Mouse (Mus musculus) midbrain, embryonic 14.5 days (tissue): ENCODE measurements at regions not wholly inside any gene's neighbourhood (a gene's known extent, or its start where the extent isn't known, plus 50 kb on each side); places are given as distances from the start of the nearest gene placed in this dataset.
A peak's percentile ranks its signal among the peaks of the same experiment; 100 is the strongest.

ENCODE experiments used
- ATAC-seq: fragments of 200-750 bp; cut with Nextera tagmentation; 2 replicates; pipeline ENCODE4 v1.8.0; 2017; ENCODE audit warnings: moderate number of reproducible peaks, moderate library complexity; ENCODE audit not compliant: low FRiP score, low TSS enrichment
- DNase-seq: peaks from one replicate; pipeline ENCODE4 v3.0.0-alpha.2; 2015
- H3K27ac ChIP-seq: fragments of 300-500 bp; sonication (generic); replicated peaks from 2 replicates; pipeline ENCODE4 v1.5.1; 2014; ENCODE audit warnings: mild to moderate bottlenecking, low read depth, low read length, moderate library complexity
- H3K27me3 ChIP-seq: fragments of 300-500 bp; sonication (generic); 2 replicates; pipeline ENCODE4 v1.6.1; 2014; ENCODE audit warnings: low read length, control low read depth, mixed read lengths; ENCODE audit not compliant: control insufficient read depth, insufficient read depth
- H3K36me3 ChIP-seq: fragments of 300-500 bp; sonication (generic); 2 replicates; pipeline ENCODE4 v1.6.1; 2014; ENCODE audit warnings: low read length, control low read depth; ENCODE audit not compliant: control insufficient read depth, insufficient read depth
- H3K4me1 ChIP-seq: fragments of 300-500 bp; sonication (generic); 2 replicates; pipeline ENCODE4 v1.6.1; 2014; ENCODE audit warnings: mild to moderate bottlenecking, antibody characterized with exemption, low read length, control low read depth; ENCODE audit not compliant: control insufficient read depth, insufficient read depth
- H3K4me2 ChIP-seq: fragments of 300-500 bp; sonication (generic); 2 replicates; pipeline ENCODE4 v1.6.1; 2014; ENCODE audit warnings: mild to moderate bottlenecking, low read length, moderate library complexity
- H3K4me3 ChIP-seq: fragments of 300-500 bp; sonication (generic); replicated peaks from 2 replicates; pipeline ENCODE4 v1.5.1; 2014; ENCODE audit warnings: low read depth, low read length
- H3K9ac ChIP-seq: fragments of 300-500 bp; sonication (generic); replicated peaks from 2 replicates; pipeline ENCODE4 v1.6.1; 2014; ENCODE audit warnings: mild to moderate bottlenecking, low read length, moderate library complexity
- H3K9me3 ChIP-seq: fragments of 300-500 bp; sonication (generic); 2 replicates; pipeline ENCODE4 v1.6.1; 2016; ENCODE audit warnings: low read length, control low read depth, mixed read lengths; ENCODE audit not compliant: control insufficient read depth
- WGBS: fragments of 180-500 bp; shearing (Covaris S2); extraction: QIAGEN DNeasy Blood & Tissue Kit; methylation state at CpG from one replicate; pipeline ENCODE4 v1.1.7; 2014; 5-methylcytosine and 5-hydroxymethylcytosine counted together

DNA sequence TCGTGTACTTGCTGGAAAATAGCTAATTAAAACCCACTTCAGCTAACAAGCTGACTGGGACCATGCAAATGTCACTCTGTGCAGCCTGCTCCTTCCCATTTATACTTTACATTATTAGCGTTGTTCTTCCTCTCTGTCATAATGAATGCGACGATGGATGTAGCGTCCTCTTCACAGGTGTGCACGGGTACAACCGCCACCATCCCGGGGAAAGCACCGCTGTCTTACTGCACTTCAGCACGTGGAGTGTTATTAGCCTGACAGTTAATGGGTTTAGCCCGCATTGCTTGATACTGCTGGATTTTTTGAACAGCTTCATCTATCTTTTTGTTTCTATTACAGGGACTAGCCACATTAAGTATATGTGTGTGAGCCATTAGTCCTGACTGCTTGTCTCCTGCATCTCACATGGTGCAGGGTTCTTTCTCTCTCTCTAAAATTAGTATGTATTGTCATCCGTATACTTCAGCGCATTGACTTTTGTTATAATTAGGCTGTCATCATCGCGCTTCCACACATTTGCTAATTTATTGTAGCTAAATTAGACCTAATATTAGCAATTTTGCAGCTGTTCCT is 383.0 kb downstream of the Rnf144b start:
- H3K36me3 ChIP-seq = no peaks in the 10 kb centered on the region
- ATAC-seq = no peak
- no peaks in the 10 kb centered on the region for H3K4me1 ChIP-seq
- H3K27me3 ChIP-seq = no peaks in the 10 kb centered on the region
- DNase-seq = peak; percentile 15
- H3K4me3 ChIP-seq = no peak overlapping the region
- H3K9me3 ChIP-seq = no peaks in the 10 kb centered on the region
- H3K9ac ChIP-seq = no peak overlapping the region
- H3K4me2 ChIP-seq = no peak overlapping the region
- WGBS = 87% methylated on average over 15 of the region's 15 CpGs
- no peak overlapping the region for H3K27ac ChIP-seq

- ATAC-seq (no peak), DNase-seq (no peak)
- Histone ChIP-seq H3K4me1 (no peaks in the 10 kb centered on the region), H3K4me2 (no peak overlapping the region), H3K36me3 (no peaks in the 10 kb centered on the region), H3K9me3 (no peaks in the 10 kb centered on the region), H3K9ac (no peak overlapping the region), H3K27me3 (no peaks in the 10 kb centered on the region), H3K4me3 (no peak overlapping the region), H3K27ac (no peak overlapping the region)
- 92% methylated on average over 1 of the region's 1 CpGs for WGBS
Observed at GRCm38 (mm10) chr13:47532935-47533334, 410.5 kb downstream of the Rnf144b start.

DNA sequence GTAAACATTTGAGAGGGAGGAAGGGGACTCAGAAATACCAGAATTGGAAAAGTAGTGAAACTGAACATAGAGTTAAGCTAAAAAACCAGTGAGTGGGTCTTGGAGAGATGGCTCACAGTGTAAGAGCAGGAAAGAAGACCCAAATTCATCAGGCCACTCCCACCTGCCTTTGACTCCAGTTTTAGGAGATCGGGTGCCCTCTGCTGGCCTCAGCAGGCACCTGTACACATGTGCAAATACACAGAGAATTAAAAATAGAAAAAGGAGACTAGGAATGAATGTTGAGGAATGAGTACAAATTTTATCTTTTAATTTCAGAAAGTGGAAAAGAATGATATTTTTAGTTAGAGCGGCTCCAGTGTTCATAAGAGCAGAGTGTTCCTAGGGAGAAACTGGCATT is 414.7 kb downstream of the Rnf144b start:
- WGBS = 96% methylated on average over 2 of the region's 2 CpGs
- no peaks in the 10 kb centered on the region for H3K9me3 ChIP-seq
- no peak overlapping the region for H3K4me2 ChIP-seq
- ATAC-seq (no peak), DNase-seq (no peak)
- H3K27me3 ChIP-seq = no peaks in the 10 kb centered on the region
- H3K4me3 ChIP-seq = no peak overlapping the region
- H3K27ac ChIP-seq = no peak overlapping the region
- no peaks in the 10 kb centered on the region for H3K4me1 ChIP-seq
- no peaks in the 10 kb centered on the region for H3K36me3 ChIP-seq
- no peak overlapping the region for H3K9ac ChIP-seq

DNA sequence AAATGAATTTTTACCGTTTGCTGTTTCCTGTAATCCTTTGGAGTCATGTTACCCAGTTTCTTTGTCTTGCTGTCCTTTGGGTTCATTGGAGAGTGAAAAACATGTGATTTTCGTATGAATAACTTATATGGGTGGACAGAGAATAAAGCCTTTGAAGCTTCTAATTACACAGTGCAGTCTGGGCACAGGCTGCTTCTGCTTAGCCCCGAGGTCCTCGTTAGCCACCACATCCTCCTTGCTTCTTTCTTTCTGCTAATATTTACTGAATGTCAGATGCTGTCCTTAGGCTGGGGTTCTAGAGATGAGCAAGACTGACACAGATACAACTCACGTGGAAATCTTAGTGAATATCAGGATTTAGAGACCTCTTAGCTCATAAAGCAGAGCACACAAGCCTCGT is 427.2 kb downstream of the Rnf144b start:
- Histone ChIP-seq H3K36me3 (no peaks in the 10 kb centered on the region), H3K27me3 (no peaks in the 10 kb centered on the region), H3K4me2 (no peak overlapping the region), H3K4me3 (no peak overlapping the region), H3K4me1 (no peaks in the 10 kb centered on the region), H3K9ac (no peak overlapping the region), H3K9me3 (no peaks in the 10 kb centered on the region), H3K27ac (peak overlapping the region; percentile 33)
- WGBS = 43% methylated on average over 6 of the region's 6 CpGs
- ATAC-seq (0 out of 2 replicates have a peak, but pooled peaks have one; percentile 24), DNase-seq (peak; percentile 31)

DNA sequence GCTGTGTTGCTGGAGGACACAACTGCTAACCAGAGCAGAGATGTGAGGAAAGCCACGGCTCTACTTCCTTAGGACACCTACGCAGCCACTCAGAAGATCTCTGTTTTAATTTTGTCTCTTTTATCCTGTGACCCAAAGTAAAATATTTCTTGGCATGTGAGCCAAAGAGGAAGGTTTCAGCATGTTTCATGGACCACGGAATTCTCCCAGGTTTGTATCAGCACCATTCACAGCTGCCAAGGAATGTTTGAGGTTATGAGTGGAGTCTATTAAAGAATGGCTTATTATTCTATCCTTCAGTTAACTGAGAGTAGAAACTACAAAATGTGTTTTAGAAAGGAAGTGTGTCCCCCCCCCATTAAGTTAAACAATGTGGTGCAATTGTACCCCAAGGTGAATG is 429.8 kb downstream of the Rnf144b start:
- Histone ChIP-seq H3K4me3 (no peak overlapping the region), H3K36me3 (no peaks in the 10 kb centered on the region), H3K4me1 (no peaks in the 10 kb centered on the region), H3K9me3 (no peaks in the 10 kb centered on the region), H3K4me2 (no peak overlapping the region), H3K9ac (no peak overlapping the region), H3K27ac (no peak overlapping the region), H3K27me3 (no peaks in the 10 kb centered on the region)
- DNase-seq (no peak), ATAC-seq (no peak)
- WGBS = 96% methylated on average over 3 of the region's 3 CpGs

DNA sequence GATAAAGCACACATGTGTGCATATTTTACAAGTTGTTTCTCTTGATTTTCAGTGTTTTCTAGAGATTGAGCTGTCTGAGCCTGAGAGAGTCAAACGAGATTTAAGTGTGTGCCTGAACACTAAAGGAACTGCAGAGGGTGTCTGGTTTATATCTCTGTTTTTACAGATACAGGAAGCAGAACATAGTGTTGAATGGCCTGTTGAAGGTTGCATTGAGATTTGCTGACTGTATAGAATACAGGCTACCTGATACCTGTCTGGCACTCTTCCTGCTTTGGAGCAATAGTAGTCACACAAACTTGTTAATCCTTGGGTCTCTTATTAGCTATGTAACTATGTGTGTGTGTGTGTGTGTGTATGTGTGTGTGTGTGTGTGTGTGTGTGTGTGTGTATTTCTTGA is 431.7 kb downstream of the Rnf144b start:
- Histone ChIP-seq H3K9ac (no peak overlapping the region), H3K36me3 (no peaks in the 10 kb centered on the region), H3K4me1 (no peaks in the 10 kb centered on the region), H3K27ac (no peak overlapping the region), H3K27me3 (no peaks in the 10 kb centered on the region), H3K9me3 (no peaks in the 10 kb centered on the region), H3K4me3 (no peak overlapping the region), H3K4me2 (no peak overlapping the region)
- WGBS = 86% methylated on average over 1 of the region's 1 CpGs
- no peak for DNase-seq
- no peak for ATAC-seq

DNA sequence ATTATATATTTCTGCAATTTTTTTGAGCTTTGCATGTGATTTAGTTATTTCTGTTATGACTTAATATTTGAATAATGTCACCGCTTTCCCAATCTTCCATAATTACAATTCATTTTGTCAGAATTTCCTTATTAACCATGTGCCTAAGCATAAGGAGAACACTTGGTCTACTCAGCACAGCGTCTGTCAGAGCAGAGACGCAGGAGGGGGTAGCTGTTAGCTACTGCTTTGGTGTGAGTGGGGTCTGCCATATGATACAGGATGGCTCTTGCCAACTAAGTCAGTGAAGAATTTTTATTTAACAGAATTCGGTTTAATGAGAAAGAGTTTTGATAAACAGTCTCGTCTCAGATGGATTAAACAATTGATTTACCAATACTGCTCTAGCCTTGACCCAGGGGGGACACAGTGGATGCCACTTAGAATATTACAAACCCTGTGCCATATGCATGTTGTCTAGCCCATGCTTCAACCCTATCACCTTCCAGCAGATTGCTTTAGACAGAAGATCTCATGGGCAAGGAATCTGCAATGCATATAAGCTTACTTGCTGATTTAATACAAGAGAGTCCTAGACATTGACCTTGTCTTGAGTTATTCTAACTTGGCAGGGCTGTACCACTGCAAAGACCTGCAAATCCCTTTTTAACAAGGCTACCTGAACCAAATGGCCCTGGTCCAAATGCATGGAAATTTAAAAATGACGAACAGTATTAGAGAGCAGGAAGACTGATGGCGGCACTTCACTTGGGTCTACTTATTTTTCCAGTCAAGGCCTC is 434.9 kb downstream of the Rnf144b start:
- Histone ChIP-seq H3K27ac (no peak overlapping the region), H3K9ac (no peak overlapping the region), H3K4me3 (no peak overlapping the region), H3K9me3 (no peaks in the 10 kb centered on the region), H3K36me3 (no peaks in the 10 kb centered on the region), H3K4me1 (no peaks in the 10 kb centered on the region), H3K4me2 (no peak overlapping the region), H3K27me3 (no peaks in the 10 kb centered on the region)
- peak; percentile 34; the same call in 1 of the 2 replicates for ATAC-seq
- DNase-seq = peak; percentile 32
- 79% methylated on average over 7 of the region's 7 CpGs for WGBS

DNA sequence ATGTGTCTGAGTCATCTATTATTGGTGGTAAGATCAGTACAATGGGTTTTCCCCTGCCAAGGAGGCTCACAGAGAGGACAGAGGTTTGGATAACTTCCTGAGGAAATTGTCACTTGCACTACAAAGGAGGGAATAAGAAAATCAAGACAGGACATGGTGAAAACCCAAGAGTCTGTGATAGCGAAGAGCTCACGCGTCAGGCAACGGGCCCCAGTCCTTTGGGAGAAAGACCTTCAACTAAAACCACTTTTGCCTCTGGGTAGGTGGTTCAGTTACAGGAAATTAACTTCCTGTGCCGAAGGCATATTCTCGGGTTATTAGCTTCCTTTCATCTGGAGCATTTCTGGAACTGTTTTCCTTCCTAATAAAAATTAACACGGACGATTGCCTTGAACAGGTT is 440.4 kb downstream of the Rnf144b start:
- Histone ChIP-seq H3K9ac (no peak overlapping the region), H3K4me3 (no peak overlapping the region), H3K27ac (no peak overlapping the region), H3K9me3 (no peaks in the 10 kb centered on the region), H3K4me1 (no peaks in the 10 kb centered on the region), H3K36me3 (no peaks in the 10 kb centered on the region), H3K27me3 (no peaks in the 10 kb centered on the region), H3K4me2 (no peak overlapping the region)
- DNase-seq (no peak), ATAC-seq (no peak)
- WGBS = 60% methylated on average over 8 of the region's 8 CpGs

DNA sequence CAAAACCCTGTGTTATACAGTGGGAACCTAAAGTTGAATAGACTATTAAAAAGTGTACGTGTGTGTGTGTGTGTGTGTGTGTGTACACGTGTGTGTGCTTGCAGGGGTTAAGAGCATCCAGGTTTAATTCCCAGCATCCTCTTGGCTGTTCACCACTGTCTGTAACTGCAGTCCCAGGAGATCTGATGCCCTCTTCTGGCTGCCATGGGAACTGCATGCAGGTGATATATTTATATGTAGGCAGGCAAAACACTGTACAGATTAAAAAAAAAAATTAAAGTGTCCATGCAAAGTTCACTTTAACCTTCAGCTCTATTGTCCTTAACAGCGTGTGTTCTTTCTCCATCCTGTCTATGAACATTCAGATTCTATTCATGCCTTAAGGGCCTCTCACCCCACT is 454.1 kb downstream of the Rnf144b start:
- no peak overlapping the region for H3K4me3 ChIP-seq
- WGBS = 69% methylated on average over 3 of the region's 3 CpGs
- H3K4me2 ChIP-seq = no peak overlapping the region
- DNase-seq (no peak), ATAC-seq (no peak)
- H3K4me1 ChIP-seq = no peaks in the 10 kb centered on the region
- no peak overlapping the region for H3K27ac ChIP-seq
- no peaks in the 10 kb centered on the region for H3K9me3 ChIP-seq
- H3K9ac ChIP-seq = no peak overlapping the region
- H3K27me3 ChIP-seq = no peaks in the 10 kb centered on the region
- H3K36me3 ChIP-seq = no peaks in the 10 kb centered on the region
